Mouse (Mus musculus) mature B cell (primary cell): ENCODE results near the gene Efcab1.

Experiments used
- in situ Hi-C: fragments of 300-500 bp; cut with MboI; formaldehyde crosslinking; loops from 2 replicates; pipeline ENCODE4 v1.14.3; 2019

Gene Efcab1

GRCm38 (mm10) chr16:15014724-15015123 lies 108.3 kb downstream of the Efcab1 start:
- in situ Hi-C loops: no loop called here
